Mouse (Mus musculus) forebrain, embryonic 14.5 days (tissue): ENCODE results near the gene Minos1. TPM values are rescaled to one million over a fixed set of nuclear protein-coding genes. Genes with fewer than 3 reads are reported as not detected.

Experiments
- ATAC-seq: fragments of 200-750 bp; cut with Nextera tagmentation; 2 replicates; pipeline ENCODE4 v1.8.0; 2017; ENCODE audit warnings: mild to moderate bottlenecking, moderate library complexity
- DNase-seq: peaks from one replicate; pipeline ENCODE4 v3.0.0-alpha.2; 2015; ENCODE audit warnings: low spot score
- H3K27ac ChIP-seq: fragments of 300-500 bp; sonication (generic); 2 replicates; pipeline ENCODE4 v1.5.1; 2014; ENCODE audit warnings: low read depth, mild to moderate bottlenecking, control low read depth, low read length, moderate library complexity
- H3K27me3 ChIP-seq: fragments of 300-500 bp; sonication (generic); replicated peaks from 2 replicates; pipeline ENCODE4 v1.6.1; 2014; ENCODE audit warnings: low read length, control low read depth, mixed read lengths; ENCODE audit not compliant: control insufficient read depth, insufficient read depth
- H3K36me3 ChIP-seq: fragments of 300-500 bp; sonication (generic); 2 replicates; pipeline ENCODE4 v1.6.1; 2014; ENCODE audit warnings: low read length, control low read depth; ENCODE audit not compliant: control insufficient read depth, insufficient read depth
- H3K4me1 ChIP-seq: fragments of 300-500 bp; sonication (generic); 2 replicates; pipeline ENCODE4 v1.6.1; 2014; ENCODE audit warnings: antibody characterized with exemption, low read length, control low read depth; ENCODE audit not compliant: control insufficient read depth, insufficient read depth
- H3K4me2 ChIP-seq: fragments of 300-500 bp; sonication (generic); 2 replicates; pipeline ENCODE4 v1.6.1; 2014; ENCODE audit warnings: mild to moderate bottlenecking, control low read depth, low read length
- H3K4me3 ChIP-seq: fragments of 300-500 bp; sonication (generic); 2 replicates; pipeline ENCODE4 v1.5.1; 2014; ENCODE audit warnings: low read depth, low read length, control low read depth
- H3K9ac ChIP-seq: fragments of 300-500 bp; sonication (generic); 2 replicates; pipeline ENCODE4 v1.6.1; 2014; ENCODE audit warnings: mild to moderate bottlenecking, low read length, control low read depth, moderate library complexity
- H3K9me3 ChIP-seq: fragments of 300-500 bp; sonication (generic); replicated peaks from 2 replicates; pipeline ENCODE4 v1.6.1; 2016; ENCODE audit warnings: low read length, control low read depth, mixed read lengths; ENCODE audit not compliant: control insufficient read depth
- whole genome bisulfite sequencing: fragments of 180-500 bp; shearing (Covaris S2); extraction: QIAGEN DNeasy Blood & Tissue Kit; methylation state at CpG from one replicate; pipeline ENCODE4 v1.1.7; 2014; 5-methylcytosine and 5-hydroxymethylcytosine counted together
- polyA plus RNA-seq: library from polyadenylated mRNA; unstranded; fragments of >200 nt; fragmentation: Nextera tagmentation; extraction: Ambion mirVana; gene quantifications from 2 replicates; pipeline ENCODE4 v1.2.1, GENCODE M21; 2014

The Minos1 gene
- polyA plus RNA-seq, 1 experiment from 2014 or later, result 472 TPM

DNA sequence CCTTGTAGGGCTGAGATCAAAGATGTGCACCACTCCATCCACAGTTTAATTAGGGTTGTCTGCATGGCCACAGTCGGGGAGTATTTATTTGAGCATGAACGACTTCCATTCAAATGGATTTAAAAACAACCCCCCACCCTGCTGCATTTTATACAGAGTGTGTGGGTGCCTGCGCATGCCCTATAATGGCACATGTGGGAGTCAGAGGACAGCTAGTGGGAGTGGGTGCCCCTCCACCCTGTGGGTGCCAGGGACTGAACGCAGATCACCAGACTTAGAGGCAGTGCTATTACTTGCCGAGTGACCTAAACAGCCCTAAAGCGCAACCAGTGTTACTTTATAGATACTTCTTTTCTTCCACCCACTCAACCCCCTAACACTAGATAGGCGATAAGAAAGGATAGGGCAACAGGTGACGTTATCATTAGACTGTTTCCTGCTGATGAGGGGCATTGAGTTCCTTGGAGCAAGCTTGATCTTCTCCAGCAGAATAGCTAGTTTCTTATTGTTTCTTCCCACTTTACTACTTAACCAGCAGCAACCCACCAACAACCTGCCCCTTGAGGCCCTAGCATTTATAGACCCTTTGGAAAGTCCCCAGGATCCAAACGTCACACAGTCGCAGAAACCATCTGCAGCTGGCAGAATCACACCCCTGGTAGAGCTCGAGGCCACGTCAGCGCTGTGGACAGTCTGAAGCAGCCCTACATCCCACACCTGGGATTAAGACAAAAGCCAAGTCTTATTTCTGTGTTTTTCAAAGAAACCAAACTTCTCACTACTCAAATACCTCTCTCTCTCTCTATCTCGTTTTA lies 1.2 kb upstream of the Minos1 start:
- 85% methylated on average over 14 of the region's 14 CpGs for WGBS
- no peaks in the 10 kb centered on the region for H3K36me3 ChIP-seq
- peaks cover 14% of the 10 kb centered on the region for H3K4me1 ChIP-seq
- H3K27ac ChIP-seq, result no peak overlapping the region
- peak overlapping the region; percentile 99 for H3K4me3 ChIP-seq
- ATAC-seq (no peak), DNase-seq (no peak)
- peak overlapping the region; percentile 94 for H3K4me2 ChIP-seq
- H3K27me3 ChIP-seq, result no peaks in the 10 kb centered on the region
- no peak overlapping the region for H3K9ac ChIP-seq
- H3K9me3 ChIP-seq, result no peaks in the 10 kb centered on the region

DNA sequence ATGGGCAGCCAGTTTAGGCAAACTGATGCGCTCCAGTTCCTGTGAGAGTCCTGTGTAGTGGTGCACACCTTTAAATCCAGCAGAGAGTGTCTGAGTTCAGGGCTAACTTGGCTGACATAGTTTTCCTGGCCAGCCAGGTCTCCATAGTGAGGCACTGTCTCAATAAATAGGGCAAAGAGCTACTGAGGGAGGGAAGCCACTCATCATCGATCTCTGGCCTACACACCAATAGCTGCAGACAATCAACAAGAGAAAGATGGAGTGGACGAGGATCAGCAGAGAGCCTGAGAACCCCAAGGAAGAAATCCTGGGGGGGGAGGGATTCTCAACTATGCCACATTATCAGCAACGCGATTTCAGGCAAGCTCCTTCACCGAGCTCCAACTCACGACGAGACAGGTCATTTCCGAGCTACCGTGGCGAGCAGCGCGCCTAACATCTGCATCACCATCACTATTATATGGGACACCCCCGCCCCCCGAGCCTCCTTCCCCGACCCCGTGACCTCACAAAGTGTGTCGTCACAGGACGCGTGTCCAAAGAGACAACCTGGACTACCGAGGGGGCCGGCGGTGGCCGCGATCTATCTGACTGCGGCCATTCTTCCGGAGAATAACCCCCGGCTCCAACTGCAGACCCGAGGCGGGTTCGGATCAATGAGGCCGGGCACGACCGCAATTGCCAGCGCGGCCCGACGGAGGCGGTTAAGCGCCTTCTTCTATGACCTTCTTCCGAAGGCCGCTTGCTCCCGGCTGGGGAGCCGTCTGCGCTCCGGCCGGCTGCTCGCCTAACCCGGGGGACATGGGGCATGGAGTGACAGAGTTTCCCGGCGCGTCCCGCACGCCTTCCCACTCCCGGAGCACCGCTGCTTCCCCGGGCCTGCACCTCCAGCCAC lies 860 bp downstream of the Minos1 start:
- H3K9me3 ChIP-seq, result no peaks in the 10 kb centered on the region
- no peaks in the 10 kb centered on the region for H3K36me3 ChIP-seq
- DNase-seq (no peak), ATAC-seq (peak; percentile 10)
- peak overlapping the region; percentile 94 for H3K4me2 ChIP-seq
- H3K9ac ChIP-seq, result peak overlapping the region; percentile 96
- H3K27me3 ChIP-seq, result no peaks in the 10 kb centered on the region
- peaks cover 14% of the 10 kb centered on the region for H3K4me1 ChIP-seq
- peak overlapping the region; percentile 82 for H3K27ac ChIP-seq
- peak overlapping the region; percentile 99 for H3K4me3 ChIP-seq
- WGBS, result 3% methylated on average over 56 of the region's 57 CpGs

DNA sequence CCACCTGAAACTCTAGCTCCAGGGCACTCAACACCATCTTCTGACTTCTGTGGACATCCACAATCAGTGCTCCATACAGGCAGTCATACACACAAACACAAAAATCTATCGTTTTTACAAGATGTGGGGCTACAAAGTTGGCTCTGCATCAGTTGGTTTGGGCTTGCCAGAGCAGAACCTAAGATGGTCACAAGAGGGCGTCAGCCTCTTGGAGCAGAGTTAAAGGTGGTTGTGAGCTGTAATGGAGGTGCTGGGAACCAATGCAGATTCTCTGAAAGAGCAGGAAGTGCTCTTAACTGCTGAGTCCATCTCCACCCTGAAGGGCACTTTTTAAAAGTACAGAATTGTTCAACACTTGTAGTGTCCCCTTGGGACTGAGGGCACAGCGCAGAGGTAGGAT lies 4.4 kb downstream of the Minos1 start:
- DNase-seq (no peak), ATAC-seq (no peak)
- no peak overlapping the region for H3K27ac ChIP-seq
- H3K36me3 ChIP-seq, result no peaks in the 10 kb centered on the region
- no peaks in the 10 kb centered on the region for H3K9me3 ChIP-seq
- H3K4me1 ChIP-seq, result peaks cover 10% of the 10 kb centered on the region
- H3K4me2 ChIP-seq, result no peak overlapping the region
- no peaks in the 10 kb centered on the region for H3K27me3 ChIP-seq
- 90% methylated on average over 3 of the region's 3 CpGs for WGBS
- H3K9ac ChIP-seq, result no peak overlapping the region
- no peak overlapping the region for H3K4me3 ChIP-seq

DNA sequence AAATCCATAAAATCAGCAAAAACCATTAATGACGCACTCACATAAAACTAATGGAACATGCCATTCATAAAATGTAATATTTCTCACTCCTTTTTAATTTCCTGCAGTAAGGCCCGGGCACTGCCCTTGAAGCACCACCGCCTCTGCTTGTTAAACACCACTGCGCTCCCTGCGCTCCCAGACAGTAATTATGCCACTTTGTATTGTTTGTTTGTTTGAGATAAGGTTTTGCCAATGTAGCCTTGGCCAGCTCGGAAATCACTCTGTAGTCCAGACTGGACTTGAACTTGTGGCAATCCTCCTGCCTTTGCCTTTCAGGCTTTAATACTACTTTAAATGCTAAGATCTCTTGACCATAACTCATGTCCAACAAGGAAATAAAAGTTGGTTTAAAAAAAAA lies 6.0 kb downstream of the Minos1 start:
- DNase-seq (no peak), ATAC-seq (no peak)
- 90% methylated on average over 6 of the region's 6 CpGs for WGBS
- Histone ChIP-seq H3K4me3 (no peak overlapping the region), H3K27ac (no peak overlapping the region), H3K36me3 (no peaks in the 10 kb centered on the region), H3K4me2 (no peak overlapping the region), H3K4me1 (peaks cover 9% of the 10 kb centered on the region), H3K9me3 (no peaks in the 10 kb centered on the region), H3K27me3 (no peaks in the 10 kb centered on the region), H3K9ac (no peak overlapping the region)

DNA sequence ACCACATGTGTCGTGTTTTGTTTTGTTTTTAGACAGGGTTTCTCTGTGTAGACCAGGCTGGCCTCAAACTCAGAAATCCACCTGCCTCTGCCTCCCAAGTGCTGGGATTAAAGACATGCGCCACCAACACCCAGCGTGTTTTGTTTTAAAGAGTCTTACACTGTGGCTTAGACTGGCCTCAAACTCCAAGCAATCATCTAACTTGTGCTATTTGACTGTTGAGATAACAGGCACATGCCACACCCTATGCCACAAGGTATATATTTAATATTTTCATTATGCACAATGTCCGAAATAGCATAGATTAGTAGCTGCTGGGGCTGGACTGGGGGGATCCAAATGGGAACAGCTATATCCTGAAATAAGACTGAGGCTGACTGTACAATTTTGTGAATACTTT lies 8.4 kb downstream of the Minos1 start:
- H3K9ac ChIP-seq, result no peak overlapping the region
- no peaks in the 10 kb centered on the region for H3K36me3 ChIP-seq
- H3K4me1 ChIP-seq, result no peaks in the 10 kb centered on the region
- H3K27ac ChIP-seq, result no peak overlapping the region
- ATAC-seq (no peak), DNase-seq (no peak)
- no peaks in the 10 kb centered on the region for H3K9me3 ChIP-seq
- H3K4me2 ChIP-seq, result no peak overlapping the region
- 95% methylated on average over 4 of the region's 4 CpGs for WGBS
- no peaks in the 10 kb centered on the region for H3K27me3 ChIP-seq
- H3K4me3 ChIP-seq, result no peak overlapping the region

DNA sequence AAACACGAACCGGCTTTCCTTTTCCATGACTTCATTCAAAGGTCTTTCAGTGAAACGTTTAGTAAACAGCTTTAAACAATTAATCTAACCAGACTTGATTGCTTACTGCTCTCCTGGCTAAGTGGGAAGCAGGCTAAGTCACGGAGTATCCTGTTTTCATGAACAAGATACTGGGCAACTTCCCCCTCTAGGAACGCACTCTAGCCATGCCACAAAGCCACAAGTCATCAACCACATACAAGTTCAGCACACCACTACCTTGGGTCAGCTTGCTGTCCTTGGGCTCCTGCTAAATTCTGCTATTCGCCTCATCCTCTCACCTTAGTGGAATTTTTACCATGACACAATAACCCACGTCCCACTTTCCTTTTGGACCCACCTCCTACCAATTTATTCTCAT lies 9.9 kb downstream of the Minos1 start:
- Histone ChIP-seq H3K4me2 (no peak overlapping the region), H3K36me3 (no peaks in the 10 kb centered on the region), H3K4me1 (0 out of 2 replicates have a peak, but pooled peaks cover 3% of the 10 kb centered on the region), H3K9ac (no peak overlapping the region), H3K27ac (no peak overlapping the region), H3K9me3 (no peaks in the 10 kb centered on the region), H3K27me3 (no peaks in the 10 kb centered on the region), H3K4me3 (no peak overlapping the region)
- ATAC-seq (no peak), DNase-seq (no peak)
- WGBS, result 84% methylated on average over 7 of the region's 7 CpGs

DNA sequence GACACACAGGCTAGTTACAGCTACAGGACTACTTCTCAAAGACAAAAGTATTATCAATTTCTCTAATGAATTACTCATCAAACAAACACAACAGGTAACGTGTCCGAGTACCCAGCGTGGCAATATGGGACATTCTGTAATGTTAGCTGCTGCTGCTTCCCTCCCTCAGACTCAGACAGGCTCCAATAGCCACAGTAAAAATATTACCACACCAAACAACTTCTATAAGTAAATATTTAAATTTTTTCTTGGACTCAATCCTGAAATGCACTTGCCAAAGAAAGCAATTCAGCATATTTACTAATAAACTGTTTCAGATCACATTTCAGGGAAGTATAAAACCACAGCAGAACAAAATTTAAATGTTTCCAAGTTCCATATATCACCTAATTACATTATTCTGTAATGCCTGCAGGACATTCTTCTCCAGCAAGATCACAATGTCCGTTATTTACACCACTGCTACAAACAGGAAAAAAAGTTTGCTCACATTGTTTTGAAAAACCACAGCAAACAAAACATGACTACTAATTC lies 10.6 kb downstream of the Minos1 start:
- Histone ChIP-seq H3K4me3 (no peak overlapping the region), H3K9me3 (no peaks in the 10 kb centered on the region), H3K27me3 (no peaks in the 10 kb centered on the region), H3K4me2 (no peak overlapping the region), H3K4me1 (0 out of 2 replicates have a peak, but pooled peaks cover 3% of the 10 kb centered on the region), H3K9ac (no peak overlapping the region), H3K27ac (no peak overlapping the region), H3K36me3 (no peaks in the 10 kb centered on the region)
- WGBS, result 92% methylated on average over 4 of the region's 4 CpGs
- ATAC-seq (no peak), DNase-seq (no peak)

DNA sequence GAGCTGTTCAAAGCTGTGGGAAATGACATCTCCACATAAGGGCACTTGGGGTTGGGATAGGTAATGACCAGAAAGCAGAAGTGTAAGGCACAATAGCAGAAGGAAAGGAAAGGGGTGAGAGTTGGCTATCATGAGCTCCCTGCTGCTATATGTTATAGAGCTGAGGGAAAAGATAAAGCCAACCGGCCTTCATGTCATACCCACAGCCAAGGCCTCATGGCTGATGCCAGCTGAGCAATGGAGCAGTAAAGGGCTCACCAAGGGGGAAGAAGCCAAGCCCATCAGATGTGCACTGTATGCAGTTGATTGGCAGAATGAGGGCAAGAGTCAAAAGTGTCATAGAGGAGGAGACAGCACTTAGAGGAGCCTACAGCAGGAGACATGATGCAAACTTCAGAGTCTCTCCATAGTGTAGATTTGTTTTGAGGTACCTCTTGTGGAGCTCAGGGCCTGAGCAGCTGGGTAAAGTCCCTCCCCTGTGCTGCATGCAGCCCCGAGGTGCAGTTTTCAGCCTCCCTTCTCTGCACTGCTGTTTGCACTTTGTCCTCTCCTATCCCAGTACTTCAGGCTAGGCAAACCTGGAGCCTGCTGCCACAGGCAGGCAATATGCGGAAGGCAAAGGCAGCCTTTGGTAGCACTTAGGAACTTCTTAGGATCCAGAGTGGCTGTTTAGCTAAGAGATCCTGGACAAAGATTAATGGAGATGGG lies 14.4 kb downstream of the Minos1 start:
- Histone ChIP-seq H3K4me1 (0 out of 2 replicates have a peak, but pooled peaks cover 3% of the 10 kb centered on the region), H3K9me3 (no peaks in the 10 kb centered on the region), H3K27me3 (no peaks in the 10 kb centered on the region), H3K27ac (0 out of 2 replicates have a peak overlapping the region, but pooled peaks have one; percentile 30), H3K9ac (no peak overlapping the region), H3K4me2 (no peak overlapping the region), H3K36me3 (no peaks in the 10 kb centered on the region), H3K4me3 (no peak overlapping the region)
- DNase-seq (no peak), ATAC-seq (no peak)
- 46% methylated on average over 3 of the region's 3 CpGs for WGBS
